11 mouse cellular contexts compared by ENCODE assay signal in genomic region chr17:44373744-44374456, GRCm38 (mm10).
A peak's percentile ranks its signal among the peaks of the same experiment; 100 is the strongest.
DNase-seq lines count a peak whose midpoint lies in the region; ATAC-seq and TF ChIP-seq lines count a peak whose summit lies in the region.
"Had no signal": no experiment of that assay in that cellular context is flagged by ENCODE, and none has a peak within 500 bp of the region (broad histone marks: within the 10 kb centered on the region; RNA-seq: fewer than 3 reads in every experiment).

No protein-coding gene starts in this region.

- H3K4me2 ChIP-seq in forebrain, embryonic 14.5 days (ENCODE audit: low read length) = no peak overlapping the region
- no peak overlapping the region for H3K4me2 ChIP-seq in lung, embryonic 16.5 days (ENCODE audit: low read depth, low read length)

- no peak for TF ChIP-seq POLR2A in thymus, adult 2 months (IDR thresholded peaks at IDR 0.05; ENCODE audit: control insufficient read depth, extremely low read depth, insufficient read depth, low read length, poor library complexity)

- no peak overlapping the region for H3K9ac ChIP-seq in forebrain, embryonic 14.5 days (ENCODE audit: low read length)
- no peak overlapping the region for H3K9ac ChIP-seq in lung, embryonic 16.5 days (ENCODE audit: low read length)

- H3K4me1 ChIP-seq in forebrain, embryonic 14.5 days (ENCODE audit: control insufficient read depth, insufficient read depth, low read length) = no peaks in the 10 kb centered on the region
- peaks cover 3% of the 10 kb centered on the region for H3K4me1 ChIP-seq in forebrain, embryonic 10.5 days
- no peaks in the 10 kb centered on the region; the same call in 1 of the 2 replicates for H3K4me1 ChIP-seq in lung, embryonic 16.5 days (replicated peaks; ENCODE audit: control insufficient read depth, insufficient read depth, low read length)
- H3K4me1 ChIP-seq in thymus, adult 2 months (replicated peaks; ENCODE audit: control insufficient read depth, insufficient read depth, low read length) = no peaks in the 10 kb centered on the region

- H3K27me3 ChIP-seq in forebrain, embryonic 14.5 days (replicated peaks; ENCODE audit: control insufficient read depth, insufficient read depth, low read length) = no peaks in the 10 kb centered on the region
- peaks cover 10% of the 10 kb centered on the region; the same call in 1 of the 2 replicates for H3K27me3 ChIP-seq in forebrain, embryonic 10.5 days (ENCODE audit: poor library complexity, severe bottlenecking)
- no peaks in the 10 kb centered on the region for H3K27me3 ChIP-seq in lung, embryonic 16.5 days (ENCODE audit: control insufficient read depth, insufficient read depth, low read depth, low read length)
- no peaks in the 10 kb centered on the region for H3K27me3 ChIP-seq in thymus, adult 2 months (ENCODE audit: control insufficient read depth, insufficient read depth, low read length)
- H3K27me3 ChIP-seq: Patski had no signal

- no peaks in the 10 kb centered on the region for H3K36me3 ChIP-seq in forebrain, embryonic 14.5 days (ENCODE audit: control insufficient read depth, insufficient read depth, low read length)
- H3K36me3 ChIP-seq in forebrain, embryonic 10.5 days (replicated peaks) = no peaks in the 10 kb centered on the region
- no peaks in the 10 kb centered on the region for H3K36me3 ChIP-seq in lung, embryonic 16.5 days (ENCODE audit: control insufficient read depth, insufficient read depth, low read length)
- H3K36me3 ChIP-seq in thymus, adult 2 months (ENCODE audit: control insufficient read depth, insufficient read depth, low read length) = no peaks in the 10 kb centered on the region

- DNase-seq in forebrain, embryonic 14.5 days (ENCODE audit: low spot score) = peak; percentile 34
- no peak for DNase-seq in forebrain, embryonic 10.5 days (ENCODE audit: extremely low spot score, low spot score)
- no peak for DNase-seq in lung, adult 18-20 months
- DNase-seq in fat pad, adult 2 months (ENCODE audit: extremely low read depth, low read depth, low spot score) = peak; percentile 97
- DNase-seq in skeletal muscle tissue, adult 2 months (ENCODE audit: low read depth, low spot score) = peak; percentile 46
- no peak for DNase-seq in thymus, adult 2 months
- DNase-seq in left cerebral cortex, postnatal 10 days (ENCODE audit: extremely low spot score in 1 of 2, low spot score in 2 of 2) = no peak
- DNase-seq: cerebellum, postnatal 36 days had no signal

- H3K4me3 ChIP-seq in forebrain, embryonic 14.5 days (ENCODE audit: low read depth, low read length) = no peak overlapping the region
- no peak overlapping the region for H3K4me3 ChIP-seq in forebrain, embryonic 10.5 days
- H3K4me3 ChIP-seq in lung, embryonic 16.5 days (ENCODE audit: low read length) = no peak overlapping the region
- no peak overlapping the region for H3K4me3 ChIP-seq in thymus, adult 2 months (ENCODE audit: control insufficient read depth, insufficient read depth, low read length)
- H3K4me3 ChIP-seq: erythroblast, embryonic 14.5 days had no signal

- no peaks in the 10 kb centered on the region for H3K9me3 ChIP-seq in forebrain, embryonic 14.5 days (replicated peaks; ENCODE audit: control insufficient read depth, low read length)
- H3K9me3 ChIP-seq in forebrain, embryonic 10.5 days = no peaks in the 10 kb centered on the region
- H3K9me3 ChIP-seq in lung, embryonic 16.5 days (ENCODE audit: control insufficient read depth, low read length) = no peaks in the 10 kb centered on the region

- intact Hi-C loops in left cerebral cortex, postnatal 10 days (cut with DNase I) = no loop called here

- no peak overlapping the region for H3K27ac ChIP-seq in forebrain, embryonic 14.5 days (ENCODE audit: low read depth, low read length)
- H3K27ac ChIP-seq in forebrain, embryonic 10.5 days = no peak overlapping the region
- H3K27ac ChIP-seq in lung, embryonic 16.5 days (ENCODE audit: low read length) = no peak overlapping the region
- no peak overlapping the region for H3K27ac ChIP-seq in thymus, adult 2 months (ENCODE audit: control insufficient read depth, insufficient read depth, low read length)

- ATAC-seq in forebrain, embryonic 14.5 days = no peak
- ATAC-seq in lung, embryonic 16.5 days (ENCODE audit: low read depth) = peak; percentile 47
- ATAC-seq: Patski had no signal

- 77% methylated on average over 8 of the region's 8 CpGs for WGBS in forebrain, embryonic 14.5 days
- 94% methylated on average over 8 of the region's 8 CpGs for WGBS in forebrain, embryonic 10.5 days
- 68% methylated on average over 8 of the region's 8 CpGs for WGBS in lung, embryonic 16.5 days
- WGBS in thymus, adult 2 months = 94% methylated on average over 8 of the region's 8 CpGs

- no peak for TF ChIP-seq CTCF in thymus, adult 2 months (IDR thresholded peaks at IDR 0.05; ENCODE audit: borderline replicate concordance, control insufficient read depth, extremely low read depth, insufficient read depth, low read length, poor library complexity)

Comparison
In these comparisons a context has a peak if more than half of its experiments do, and no peak if none do; other contexts are left out.
1. DNase-seq: peak in forebrain, embryonic 14.5 days (single experiment), fat pad, adult 2 months (single experiment) and skeletal muscle tissue, adult 2 months (single experiment); none in forebrain, embryonic 10.5 days (single experiment), lung, adult 18-20 months (0 of 2), thymus, adult 2 months (single experiment) and left cerebral cortex, postnatal 10 days (0 of 2).